Mouse (Mus musculus) embryonic facial prominence, embryonic 11.5 days (tissue): Measurements from ENCODE around the gene Tdrd9. TPM values are rescaled to one million over a fixed set of nuclear protein-coding genes. Genes with fewer than 3 reads are reported as not detected.

Experiments used
- ATAC-seq: fragments of 200-750 bp; cut with Nextera tagmentation; replicated peaks from 2 replicates; pipeline ENCODE4 v1.8.0; 2017; ENCODE audit warnings: low read depth; ENCODE audit not compliant: insufficient number of reproducible peaks, low FRiP score, low TSS enrichment
- DNase-seq: peaks from one replicate; pipeline ENCODE4 v3.0.0-alpha.2; 2015; ENCODE audit warnings: low spot score
- H3K27ac ChIP-seq: fragments of 300-500 bp; sonication (generic); replicated peaks from 2 replicates; pipeline ENCODE4 v1.5.1; 2014; ENCODE audit warnings: mild to moderate bottlenecking, low read depth, low read length, control low read depth
- H3K27me3 ChIP-seq: fragments of 300-500 bp; sonication (generic); 2 replicates; pipeline ENCODE4 v1.6.1; 2014; ENCODE audit warnings: mild to moderate bottlenecking, low read length, moderate library complexity, mixed read lengths; ENCODE audit not compliant: control insufficient read depth, insufficient read depth
- H3K36me3 ChIP-seq: fragments of 300-500 bp; sonication (generic); replicated peaks from 2 replicates; pipeline ENCODE4 v1.6.1; 2014; ENCODE audit warnings: low read depth, mild to moderate bottlenecking, low read length, moderate library complexity, mixed read lengths; ENCODE audit not compliant: control insufficient read depth, insufficient read depth
- H3K4me1 ChIP-seq: fragments of 300-500 bp; sonication (generic); 2 replicates; pipeline ENCODE4 v1.6.1; 2014; ENCODE audit warnings: low read length, mixed read lengths; ENCODE audit not compliant: control insufficient read depth, insufficient read depth
- H3K4me2 ChIP-seq: fragments of 300-500 bp; sonication (generic); 2 replicates; pipeline ENCODE4 v1.6.1; 2014; ENCODE audit warnings: low read depth, mild to moderate bottlenecking, control low read depth, low read length, moderate library complexity
- H3K4me3 ChIP-seq: fragments of 300-500 bp; sonication (generic); 2 replicates; pipeline ENCODE4 v1.5.1; 2014; ENCODE audit warnings: low read depth, low read length, control low read depth
- H3K9ac ChIP-seq: fragments of 300-500 bp; sonication (generic); replicated peaks from 2 replicates; pipeline ENCODE4 v1.6.1; 2014; ENCODE audit warnings: mild to moderate bottlenecking, control low read depth, low read length
- H3K9me3 ChIP-seq: fragments of 300-500 bp; sonication (generic); replicated peaks from 2 replicates; pipeline ENCODE4 v1.6.1; 2016; ENCODE audit warnings: mild to moderate bottlenecking, low read length, inconsistent platforms, mixed read lengths; ENCODE audit not compliant: control insufficient read depth
- WGBS: fragments of 180-500 bp; shearing (Covaris S2); extraction: QIAGEN DNeasy Blood & Tissue Kit; methylation state at CpG from one replicate; pipeline ENCODE4 v1.1.7; 2014; 5-methylcytosine and 5-hydroxymethylcytosine counted together
- polyA plus RNA-seq: library from polyadenylated mRNA; unstranded; fragments of >200 nt; fragmentation: Nextera tagmentation; extraction: Ambion mirVana; gene quantifications from 2 replicates; pipeline ENCODE4 v1.2.1, GENCODE M21; 2014

The Tdrd9 gene
- polyA plus RNA-seq, 1 experiment from 2014 or later, result 1.4 TPM

DNA sequence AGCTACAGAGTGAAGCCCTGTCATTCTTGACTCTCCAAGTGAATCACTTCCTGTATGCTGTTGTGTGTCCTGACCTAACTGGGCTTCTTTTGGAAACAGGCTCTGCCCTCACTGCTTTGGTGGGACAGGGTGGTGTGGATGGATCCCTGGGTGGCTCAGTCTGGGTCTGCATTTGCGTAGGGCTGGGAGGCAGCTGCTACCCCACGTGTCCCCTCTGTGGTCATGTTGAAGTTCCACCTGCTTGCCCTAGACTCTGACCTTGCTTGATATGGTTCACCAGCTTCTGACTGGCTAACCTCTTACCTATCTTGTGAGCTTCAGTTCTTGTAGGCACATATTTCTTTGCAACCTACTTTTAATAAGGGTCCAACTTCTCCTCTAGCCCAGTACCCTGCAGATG, 23.8 kb downstream of the Tdrd9 start:
- no peak overlapping the region for H3K4me3 ChIP-seq
- no peak for ATAC-seq
- no peaks in the 10 kb centered on the region for H3K9me3 ChIP-seq
- H3K4me1 ChIP-seq, result no peaks in the 10 kb centered on the region
- DNase-seq, result no peak
- no peaks in the 10 kb centered on the region for H3K27me3 ChIP-seq
- no peaks in the 10 kb centered on the region for H3K36me3 ChIP-seq
- H3K27ac ChIP-seq, result no peak overlapping the region
- WGBS, result 87% methylated on average over 2 of the region's 2 CpGs
- no peak overlapping the region for H3K9ac ChIP-seq
- no peak overlapping the region for H3K4me2 ChIP-seq

DNA sequence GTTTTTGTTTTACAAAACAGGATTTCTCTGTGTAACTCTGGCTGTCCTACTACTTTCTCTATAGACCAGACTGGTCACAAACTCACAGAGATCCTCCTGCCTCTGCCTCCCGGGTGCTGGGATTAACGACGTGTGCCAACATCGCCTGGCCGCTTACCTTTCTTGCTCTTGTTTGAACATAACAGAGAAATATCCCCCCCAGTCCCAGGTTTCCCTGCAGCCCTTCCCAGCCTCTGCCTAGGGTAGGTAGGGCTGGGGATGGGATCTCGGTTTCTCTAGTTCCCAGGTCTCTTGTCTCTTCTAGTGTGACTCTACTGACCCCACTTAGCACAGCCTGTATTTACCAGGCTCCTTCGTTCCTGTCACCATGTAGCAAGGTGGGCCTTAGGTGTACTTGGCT, 28.4 kb downstream of the Tdrd9 start:
- no peak for ATAC-seq
- Histone ChIP-seq H3K4me2 (no peak overlapping the region), H3K9me3 (no peaks in the 10 kb centered on the region), H3K9ac (no peak overlapping the region), H3K36me3 (no peaks in the 10 kb centered on the region), H3K4me3 (no peak overlapping the region), H3K27ac (no peak overlapping the region), H3K4me1 (no peaks in the 10 kb centered on the region), H3K27me3 (no peaks in the 10 kb centered on the region)
- 93% methylated on average over 7 of the region's 7 CpGs for WGBS
- DNase-seq, result no peak

DNA sequence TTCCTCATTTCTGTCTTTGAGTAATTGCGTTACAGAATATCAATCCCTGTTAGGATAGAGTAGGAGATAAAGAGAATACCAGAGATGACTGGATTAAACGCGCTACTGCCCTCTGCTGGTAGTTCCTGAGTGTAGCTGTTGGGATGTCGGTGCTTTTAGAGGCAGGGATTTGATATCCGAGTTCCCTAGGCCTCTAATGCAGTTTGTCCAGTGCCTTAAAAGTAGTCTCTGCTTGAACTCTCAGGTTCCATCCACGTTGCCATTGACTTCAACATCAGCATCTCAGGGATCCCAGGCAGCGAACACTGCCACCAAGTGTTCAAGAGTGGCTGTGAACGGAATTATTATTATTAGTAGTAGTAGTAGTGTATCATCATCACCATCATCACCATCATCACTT, 29.9 kb downstream of the Tdrd9 start:
- H3K27ac ChIP-seq, result no peak overlapping the region
- no peaks in the 10 kb centered on the region for H3K9me3 ChIP-seq
- no peak overlapping the region for H3K9ac ChIP-seq
- ATAC-seq (0 out of 2 replicates have a peak, but pooled peaks have one; percentile 23), DNase-seq (peak; percentile 89)
- H3K36me3 ChIP-seq, result no peaks in the 10 kb centered on the region
- H3K4me2 ChIP-seq, result no peak overlapping the region
- no peak overlapping the region for H3K4me3 ChIP-seq
- H3K27me3 ChIP-seq, result no peaks in the 10 kb centered on the region
- no peaks in the 10 kb centered on the region for H3K4me1 ChIP-seq
- 22% methylated on average over 8 of the region's 8 CpGs for WGBS

DNA sequence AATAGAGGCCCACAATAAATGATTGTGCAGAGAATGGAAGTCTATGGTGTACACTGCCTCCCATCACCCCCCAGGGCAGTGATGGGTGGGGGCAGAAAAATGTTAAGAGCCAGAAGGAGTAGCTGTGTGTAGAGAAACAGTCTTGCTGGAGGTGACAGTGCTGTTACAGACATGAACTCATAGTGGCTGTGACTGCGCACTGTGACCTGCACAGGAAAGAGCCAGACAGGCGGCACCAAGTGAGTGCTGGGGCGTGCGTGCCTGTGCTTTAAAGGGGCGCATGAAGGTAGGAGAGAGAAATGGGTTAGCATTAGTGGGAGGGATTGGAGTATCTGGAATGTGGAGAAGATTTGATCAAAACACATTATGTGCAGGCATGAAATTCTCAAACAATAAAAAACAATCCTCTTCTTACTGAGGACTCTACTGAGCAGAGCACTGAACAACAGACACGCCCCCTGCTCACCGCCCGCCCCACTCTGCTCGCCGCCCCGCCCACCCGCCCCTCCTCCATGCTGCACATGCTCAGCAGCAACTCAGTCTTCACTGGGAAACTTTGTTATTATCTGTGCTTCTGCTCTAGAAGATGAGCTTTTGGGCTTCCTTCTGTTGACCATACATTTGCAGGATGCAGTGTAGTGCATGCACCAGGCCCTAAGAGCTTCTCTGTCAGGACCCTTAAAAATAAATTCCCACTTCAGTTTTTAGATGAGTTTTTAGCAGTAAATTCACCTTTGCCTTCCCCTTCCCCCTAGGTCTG, 41.3 kb downstream of the Tdrd9 start:
- Histone ChIP-seq H3K27ac (peak overlapping the region; percentile 67), H3K9me3 (no peaks in the 10 kb centered on the region), H3K4me1 (no peaks in the 10 kb centered on the region), H3K4me2 (peak overlapping the region; percentile 40), H3K4me3 (peak overlapping the region; percentile 12; the same call in 1 of the 2 replicates), H3K36me3 (no peaks in the 10 kb centered on the region), H3K27me3 (no peaks in the 10 kb centered on the region), H3K9ac (peak overlapping the region; percentile 51)
- WGBS, result 32% methylated on average over 12 of the region's 12 CpGs
- ATAC-seq (peak; percentile 78), DNase-seq (peak; percentile 65)

DNA sequence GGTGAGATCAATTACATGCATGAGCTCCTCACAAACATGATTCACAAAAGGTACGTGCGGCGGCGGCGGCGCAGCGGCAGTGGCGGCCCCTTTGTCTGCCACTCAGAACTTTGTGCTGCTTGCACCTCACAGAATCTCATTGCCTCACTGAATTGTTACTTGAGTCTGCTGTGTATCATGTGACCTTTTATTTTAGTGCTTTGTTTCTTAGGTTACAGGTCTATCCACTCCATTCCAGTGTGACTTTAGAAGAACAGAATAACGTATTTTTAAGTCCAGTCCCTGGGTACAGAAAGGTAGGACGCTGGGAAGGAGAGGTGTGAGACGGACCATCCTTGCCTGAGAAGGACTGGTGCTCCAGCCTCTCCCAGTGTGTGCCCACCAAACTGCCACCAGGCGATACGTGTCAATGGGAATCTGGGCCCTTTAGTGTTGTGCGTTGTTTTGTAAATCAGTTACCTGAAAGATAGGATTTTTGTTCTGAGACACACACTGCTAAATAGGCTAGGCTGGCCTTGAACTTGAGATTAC, 42.0 kb downstream of the Tdrd9 start:
- Histone ChIP-seq H3K27me3 (no peaks in the 10 kb centered on the region), H3K4me2 (peak overlapping the region; percentile 40), H3K9ac (peak overlapping the region; percentile 51), H3K27ac (peak overlapping the region; percentile 67), H3K4me3 (peak overlapping the region; percentile 12; the same call in 1 of the 2 replicates), H3K4me1 (no peaks in the 10 kb centered on the region), H3K9me3 (no peaks in the 10 kb centered on the region), H3K36me3 (no peaks in the 10 kb centered on the region)
- DNase-seq (peak; percentile 59), ATAC-seq (peak; percentile 46; the same call in 1 of the 2 replicates)
- WGBS, result 27% methylated on average over 14 of the region's 14 CpGs

DNA sequence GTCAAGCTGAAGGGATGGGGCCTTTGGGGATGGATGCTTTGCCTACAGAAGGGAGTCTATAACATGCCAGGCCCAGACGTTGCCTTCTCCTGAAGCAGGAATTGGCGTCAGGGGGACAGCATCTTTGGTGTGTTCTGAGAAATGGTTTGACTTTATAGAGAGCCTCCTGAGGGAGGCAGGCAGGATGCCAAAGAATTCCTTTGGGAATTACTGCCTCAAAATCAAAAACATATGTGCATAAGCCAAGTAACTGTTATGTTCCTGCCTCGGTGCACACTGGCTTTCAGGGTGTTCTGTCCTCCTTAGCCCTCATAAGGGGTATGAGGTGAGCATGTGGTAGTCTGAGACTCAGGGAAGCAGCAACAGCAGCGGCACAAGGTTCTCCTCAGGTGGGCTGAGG, 45.0 kb downstream of the Tdrd9 start:
- Histone ChIP-seq H3K27me3 (no peaks in the 10 kb centered on the region), H3K9me3 (no peaks in the 10 kb centered on the region), H3K27ac (no peak overlapping the region), H3K4me2 (no peak overlapping the region), H3K9ac (no peak overlapping the region), H3K4me3 (no peak overlapping the region), H3K36me3 (no peaks in the 10 kb centered on the region), H3K4me1 (no peaks in the 10 kb centered on the region)
- DNase-seq (peak; percentile 22), ATAC-seq (no peak)
- 48% methylated on average over 4 of the region's 4 CpGs for WGBS

DNA sequence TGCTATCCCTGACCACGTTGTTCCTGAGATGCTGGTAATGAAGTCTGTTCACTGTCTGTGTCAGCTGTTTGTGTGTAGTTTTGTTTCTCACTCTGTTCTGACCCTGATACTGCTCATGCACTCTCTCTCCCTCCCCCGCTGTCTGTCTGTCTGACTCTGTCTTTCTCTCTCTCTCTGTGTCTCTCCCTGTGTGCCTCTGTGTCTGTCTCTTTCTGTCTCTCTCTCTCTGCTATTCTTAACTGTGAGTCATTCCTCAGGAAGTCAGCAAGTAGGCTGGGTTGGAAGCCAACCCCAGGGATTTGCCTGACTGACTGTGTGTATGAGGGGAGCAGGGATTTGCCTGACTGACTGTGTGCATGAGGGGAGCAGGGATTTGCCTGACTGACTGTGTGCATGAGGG, 51.9 kb downstream of the Tdrd9 start:
- H3K36me3 ChIP-seq, result no peaks in the 10 kb centered on the region
- no peaks in the 10 kb centered on the region for H3K9me3 ChIP-seq
- 86% methylated on average over 2 of the region's 2 CpGs for WGBS
- no peaks in the 10 kb centered on the region for H3K4me1 ChIP-seq
- H3K27ac ChIP-seq, result no peak overlapping the region
- no peak overlapping the region for H3K4me2 ChIP-seq
- no peak overlapping the region for H3K4me3 ChIP-seq
- ATAC-seq (no peak), DNase-seq (no peak)
- H3K27me3 ChIP-seq, result no peaks in the 10 kb centered on the region
- H3K9ac ChIP-seq, result no peak overlapping the region

DNA sequence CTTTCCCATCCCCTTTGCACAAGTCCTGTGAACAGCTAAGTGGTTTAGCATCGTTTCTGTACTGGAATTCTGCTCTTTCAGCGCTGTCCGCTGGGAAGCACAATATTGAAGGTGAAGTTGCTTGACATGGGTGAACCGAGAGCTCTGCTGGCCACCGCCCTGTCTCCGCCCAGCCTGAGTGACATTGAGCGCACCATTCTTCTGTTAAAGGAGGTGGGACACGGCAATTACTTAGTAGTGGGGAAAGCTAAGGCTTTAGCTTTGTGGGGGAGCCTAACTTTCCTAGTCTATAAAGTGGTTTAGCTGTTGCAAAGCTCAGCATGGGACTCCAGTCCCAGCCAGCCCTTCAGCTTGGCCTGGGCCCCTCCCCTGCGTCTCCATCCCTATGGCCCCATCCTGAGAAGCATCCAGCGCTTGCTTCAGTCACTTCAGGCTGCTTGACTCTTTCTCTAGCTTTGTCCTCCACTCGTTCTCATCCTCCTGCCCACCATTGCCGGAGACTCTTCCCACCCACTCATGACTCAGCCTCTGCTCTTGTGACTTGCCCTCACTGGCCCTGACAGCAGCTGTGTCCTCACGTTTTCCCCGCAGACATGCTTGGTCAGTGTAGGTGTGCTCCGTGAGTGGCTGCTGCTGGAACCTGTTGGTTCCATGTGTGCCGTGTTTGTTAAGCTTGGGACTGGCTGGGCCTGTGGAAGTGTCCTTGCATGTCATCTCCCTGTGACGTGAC, 53.4 kb downstream of the Tdrd9 start:
- 81% methylated on average over 17 of the region's 17 CpGs for WGBS
- H3K27me3 ChIP-seq, result no peaks in the 10 kb centered on the region
- H3K9ac ChIP-seq, result no peak overlapping the region
- no peak overlapping the region for H3K4me2 ChIP-seq
- H3K36me3 ChIP-seq, result no peaks in the 10 kb centered on the region
- H3K4me3 ChIP-seq, result no peak overlapping the region
- DNase-seq (no peak), ATAC-seq (no peak)
- H3K27ac ChIP-seq, result no peak overlapping the region
- no peaks in the 10 kb centered on the region for H3K9me3 ChIP-seq
- no peaks in the 10 kb centered on the region for H3K4me1 ChIP-seq
